Mouse (Mus musculus): ENCODE data around the gene 2310039H08Rik. TPM values are rescaled to one million over a fixed set of nuclear protein-coding genes. Genes with fewer than 3 reads are reported as not detected.
"Not testable (repeated sequence)": the region's sequence is repeated elsewhere in the genome, so short reads cannot be mapped to it uniquely, and the experiment has no call there.

The 2310039H08Rik gene
- polyA plus RNA-seq, 1 experiment from 2014 or later, result 78.8 TPM

GRCm38 (mm10) chr17:46786952-46787351 is 14.5 kb downstream of the 2310039H08Rik start:
- H3K27ac ChIP-seq, result no peak overlapping the region
- no peak for ATAC-seq (ENCODE audit: insufficient number of reproducible peaks, low FRiP score, low TSS enrichment, low read depth)
- WGBS, result 91% methylated on average over 5 of the region's 5 CpGs

DNA sequence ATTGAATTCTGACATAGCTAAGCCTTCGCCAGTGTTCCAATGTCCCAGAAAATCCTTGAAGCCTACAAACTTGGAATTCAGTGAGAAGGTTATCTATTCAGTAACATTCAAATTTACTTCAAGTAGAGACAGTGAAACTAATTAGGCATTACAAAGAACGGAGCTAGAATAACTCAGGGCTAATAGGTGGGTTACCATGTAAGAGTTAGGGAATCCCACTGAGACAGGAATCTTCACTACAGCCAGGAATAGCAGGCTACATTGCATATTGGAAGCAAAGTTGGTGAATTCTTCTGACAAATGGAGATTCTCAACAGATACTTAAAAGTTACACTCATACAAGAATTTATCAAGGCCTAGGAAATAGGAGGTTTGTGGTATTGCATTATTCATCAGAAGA is 15.5 kb downstream of the 2310039H08Rik start:
- not testable (repeated sequence) for H3K9ac ChIP-seq; H3K4me2 ChIP-seq; H3K27me3 ChIP-seq; H3K9me3 ChIP-seq; H3K4me3 ChIP-seq; H3K4me1 ChIP-seq; H3K27ac ChIP-seq; H3K36me3 ChIP-seq; ATAC-seq (ENCODE audit: insufficient number of reproducible peaks, low FRiP score, low TSS enrichment, low read depth)
- 59% methylated on average over 2 of the region's 2 CpGs for WGBS

More at GRCm38 (mm10) chr17:46786952-46787351, 14.5 kb downstream of the 2310039H08Rik start:
- Histone ChIP-seq H3K9me3 (no peaks in the 10 kb centered on the region), H3K9ac (no peak overlapping the region), H3K27me3 (no peaks in the 10 kb centered on the region), H3K4me1 (no peaks in the 10 kb centered on the region), H3K36me3 (no peaks in the 10 kb centered on the region), H3K4me3 (no peak overlapping the region), H3K4me2 (no peak overlapping the region)

DNA sequence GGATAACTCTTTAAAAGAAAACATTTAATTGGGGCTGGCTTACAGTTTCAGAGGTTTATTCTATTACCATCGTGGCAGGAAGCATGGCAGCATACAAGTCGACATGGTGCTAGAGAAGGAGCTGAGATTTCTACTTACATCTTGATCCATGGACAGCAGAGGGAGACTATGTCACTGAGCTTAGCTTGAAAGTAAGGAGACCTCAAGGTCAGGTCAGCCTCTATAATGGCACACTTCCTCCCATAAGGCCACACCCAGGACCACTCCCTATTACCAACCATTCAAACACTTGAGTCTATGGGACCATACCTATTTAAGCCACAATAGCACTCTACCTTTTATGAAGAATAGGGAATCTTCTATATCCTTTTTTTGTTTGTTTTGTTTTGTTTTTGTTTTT is 20.5 kb downstream of the 2310039H08Rik start:
- no peak overlapping the region for H3K4me3 ChIP-seq
- 0 out of 2 replicates have a peak, but pooled peaks cover 3% of the 10 kb centered on the region for H3K36me3 ChIP-seq
- H3K4me2 ChIP-seq, result no peak overlapping the region
- H3K4me1 ChIP-seq, result no peaks in the 10 kb centered on the region
- ATAC-seq (ENCODE audit: insufficient number of reproducible peaks, low FRiP score, low TSS enrichment, low read depth), result no peak
- 80% methylated on average over 2 of the region's 2 CpGs for WGBS
- H3K27ac ChIP-seq, result no peak overlapping the region
- no peaks in the 10 kb centered on the region for H3K9me3 ChIP-seq
- H3K27me3 ChIP-seq, result no peaks in the 10 kb centered on the region
- no peak overlapping the region for H3K9ac ChIP-seq

DNA sequence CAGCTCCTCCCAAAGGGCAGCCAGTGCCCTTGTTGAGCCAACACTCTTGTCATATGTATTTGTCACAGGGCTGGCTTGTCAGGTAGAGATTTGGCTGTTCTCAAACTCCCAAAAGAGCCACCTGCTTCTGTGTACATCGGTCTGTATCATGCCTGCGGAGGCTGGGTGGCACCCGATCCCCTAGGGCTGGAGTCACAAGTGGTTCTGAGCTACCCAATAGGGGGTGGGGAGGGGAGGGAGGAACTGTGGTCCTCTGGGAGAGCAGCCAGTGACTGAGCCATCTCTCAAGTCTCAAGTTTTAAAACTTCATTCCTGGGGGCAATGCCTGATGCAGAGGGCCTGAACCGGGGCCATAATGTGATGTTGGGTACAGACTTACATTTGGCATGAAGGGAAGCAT is 24.3 kb downstream of the 2310039H08Rik start:
- H3K4me1 ChIP-seq, result no peaks in the 10 kb centered on the region
- no peaks in the 10 kb centered on the region for H3K9me3 ChIP-seq
- H3K4me3 ChIP-seq, result no peak overlapping the region
- H3K27ac ChIP-seq, result no peak overlapping the region
- peaks cover 33% of the 10 kb centered on the region for H3K36me3 ChIP-seq
- no peak for ATAC-seq (ENCODE audit: insufficient number of reproducible peaks, low FRiP score, low TSS enrichment, low read depth)
- 81% methylated on average over 4 of the region's 4 CpGs for WGBS
- H3K4me2 ChIP-seq, result no peak overlapping the region
- no peak overlapping the region for H3K9ac ChIP-seq
- no peaks in the 10 kb centered on the region for H3K27me3 ChIP-seq

DNA sequence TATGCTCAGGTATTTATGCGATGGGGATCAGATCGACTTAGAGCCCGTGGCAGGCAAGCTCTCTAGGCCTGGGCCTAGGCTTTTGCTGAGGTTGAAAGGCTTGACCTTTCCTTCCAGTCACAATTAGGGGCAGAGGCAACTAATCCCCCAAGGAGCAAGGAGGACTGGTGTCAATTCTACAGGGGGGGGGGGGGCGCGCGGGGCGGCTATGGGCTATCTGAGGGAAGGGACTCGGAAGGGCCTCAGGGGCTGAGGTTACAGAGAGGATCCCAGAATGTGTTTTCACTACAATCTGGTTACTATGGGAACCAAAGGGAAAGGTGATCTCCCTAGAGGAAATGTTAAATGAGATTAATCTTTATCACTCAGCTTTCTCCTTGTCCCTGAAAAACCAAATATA is 25.0 kb downstream of the 2310039H08Rik start:
- Histone ChIP-seq H3K27ac (no peak overlapping the region), H3K9ac (no peak overlapping the region), H3K9me3 (no peaks in the 10 kb centered on the region), H3K27me3 (no peaks in the 10 kb centered on the region), H3K4me1 (no peaks in the 10 kb centered on the region), H3K4me3 (no peak overlapping the region), H3K4me2 (no peak overlapping the region), H3K36me3 (peaks cover 39% of the 10 kb centered on the region)
- WGBS, result 48% methylated on average over 8 of the region's 8 CpGs
- ATAC-seq (ENCODE audit: insufficient number of reproducible peaks, low FRiP score, low TSS enrichment, low read depth), result no peak

GRCm38 (mm10) chr17:46799680-46800079 is 27.2 kb downstream of the 2310039H08Rik start:
- Histone ChIP-seq H3K9me3 (no peaks in the 10 kb centered on the region), H3K4me3 (no peak overlapping the region), H3K4me2 (no peak overlapping the region), H3K36me3 (peaks cover 44% of the 10 kb centered on the region), H3K4me1 (no peaks in the 10 kb centered on the region), H3K27ac (no peak overlapping the region), H3K9ac (no peak overlapping the region), H3K27me3 (no peaks in the 10 kb centered on the region)
- no peak for ATAC-seq (ENCODE audit: insufficient number of reproducible peaks, low FRiP score, low TSS enrichment, low read depth)
- 84% methylated on average over 10 of the region's 10 CpGs for WGBS

GRCm38 (mm10) chr17:46801761-46802160 is 29.3 kb downstream of the 2310039H08Rik start:
- Histone ChIP-seq H3K4me3 (no peak overlapping the region), H3K9ac (no peak overlapping the region), H3K4me2 (no peak overlapping the region), H3K36me3 (peaks cover 59% of the 10 kb centered on the region), H3K27me3 (no peaks in the 10 kb centered on the region), H3K9me3 (no peaks in the 10 kb centered on the region), H3K27ac (no peak overlapping the region), H3K4me1 (no peaks in the 10 kb centered on the region)
- WGBS, result 89% methylated on average over 6 of the region's 6 CpGs
- no peak for ATAC-seq (ENCODE audit: insufficient number of reproducible peaks, low FRiP score, low TSS enrichment, low read depth)

- Histone ChIP-seq H3K36me3 (peaks cover 68% of the 10 kb centered on the region), H3K4me1 (no peaks in the 10 kb centered on the region), H3K4me3 (no peak overlapping the region), H3K9me3 (no peaks in the 10 kb centered on the region), H3K27ac (no peak overlapping the region), H3K27me3 (no peaks in the 10 kb centered on the region), H3K9ac (no peak overlapping the region), H3K4me2 (no peak overlapping the region)
- no peak for ATAC-seq (ENCODE audit: insufficient number of reproducible peaks, low FRiP score, low TSS enrichment, low read depth)
- 91% methylated on average over 10 of the region's 10 CpGs for WGBS
These were observed 35.9 kb downstream of the 2310039H08Rik start for GRCm38 (mm10) chr17:46808376-46808775.

GRCm38 (mm10) chr17:46809131-46809830 is 36.8 kb downstream of the 2310039H08Rik start:
- Histone ChIP-seq H3K4me1 (no peaks in the 10 kb centered on the region), H3K4me2 (no peak overlapping the region), H3K36me3 (peaks cover 75% of the 10 kb centered on the region), H3K27me3 (no peaks in the 10 kb centered on the region), H3K4me3 (no peak overlapping the region), H3K9ac (no peak overlapping the region), H3K27ac (no peak overlapping the region), H3K9me3 (no peaks in the 10 kb centered on the region)
- 85% methylated on average over 6 of the region's 6 CpGs for WGBS
- no peak for ATAC-seq (ENCODE audit: insufficient number of reproducible peaks, low FRiP score, low TSS enrichment, low read depth)

GRCm38 (mm10) chr17:46810672-46811071 is 38.2 kb downstream of the 2310039H08Rik start:
- H3K27ac ChIP-seq, result no peak overlapping the region
- WGBS, result 92% methylated on average over 3 of the region's 3 CpGs
- peaks cover 70% of the 10 kb centered on the region for H3K36me3 ChIP-seq
- H3K4me3 ChIP-seq, result no peak overlapping the region
- ATAC-seq (ENCODE audit: insufficient number of reproducible peaks, low FRiP score, low TSS enrichment, low read depth), result no peak
- no peaks in the 10 kb centered on the region for H3K4me1 ChIP-seq
- H3K9me3 ChIP-seq, result no peaks in the 10 kb centered on the region
- no peak overlapping the region for H3K9ac ChIP-seq
- H3K27me3 ChIP-seq, result no peaks in the 10 kb centered on the region
- no peak overlapping the region for H3K4me2 ChIP-seq

- Histone ChIP-seq H3K36me3 (peaks cover 59% of the 10 kb centered on the region), H3K4me2 (no peak overlapping the region), H3K4me3 (no peak overlapping the region), H3K27ac (no peak overlapping the region), H3K4me1 (no peaks in the 10 kb centered on the region), H3K9ac (no peak overlapping the region), H3K27me3 (no peaks in the 10 kb centered on the region), H3K9me3 (no peaks in the 10 kb centered on the region)
- WGBS, result 79% methylated on average over 1 of the region's 1 CpGs
- ATAC-seq (ENCODE audit: insufficient number of reproducible peaks, low FRiP score, low TSS enrichment, low read depth), result no peak
These were observed 40.0 kb downstream of the 2310039H08Rik start for GRCm38 (mm10) chr17:46812442-46812841.

DNA sequence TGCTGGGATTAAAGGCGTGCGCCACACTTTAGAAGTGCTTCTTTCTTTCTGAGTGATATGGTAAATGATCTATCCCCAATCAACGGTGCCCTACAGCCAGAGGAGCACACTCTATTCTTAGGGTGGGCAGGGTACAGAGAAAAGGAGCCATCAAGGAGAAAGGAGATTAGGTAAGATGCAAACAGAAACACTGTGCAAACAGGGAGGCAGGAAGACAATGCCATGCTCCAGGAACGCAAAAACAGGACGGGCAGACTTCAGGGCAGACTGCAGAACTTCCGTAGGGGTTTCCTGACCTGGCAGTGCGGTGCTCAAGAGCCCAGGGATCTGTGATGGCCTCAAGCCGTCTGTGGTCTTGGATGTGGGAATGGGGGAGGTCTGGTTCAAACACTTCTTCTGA is 41.2 kb downstream of the 2310039H08Rik start:
- H3K36me3 ChIP-seq, result peaks cover 58% of the 10 kb centered on the region

DNA sequence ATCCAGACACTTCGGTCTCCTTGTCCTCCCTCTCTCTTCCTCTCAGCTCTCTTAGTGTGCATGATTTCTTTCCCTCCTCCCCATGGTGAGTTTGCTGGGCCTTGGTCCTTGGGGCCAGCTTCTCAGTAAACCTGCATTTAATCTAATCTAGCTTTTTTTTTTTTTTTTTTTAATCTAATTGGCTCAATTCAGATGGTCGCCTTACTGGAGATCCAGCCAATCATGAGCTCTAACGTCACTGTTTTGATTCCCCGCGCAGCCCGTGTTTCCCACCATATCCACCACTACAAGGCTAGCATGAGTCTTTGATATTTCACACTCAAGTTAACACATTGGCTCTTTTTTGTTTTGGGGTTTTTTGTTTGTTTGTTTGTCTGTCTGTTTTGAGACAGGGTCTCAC is 42.1 kb downstream of the 2310039H08Rik start:
- Histone ChIP-seq H3K9me3 (no peaks in the 10 kb centered on the region), H3K9ac (no peak overlapping the region), H3K4me1 (no peaks in the 10 kb centered on the region), H3K4me2 (no peak overlapping the region), H3K27me3 (no peaks in the 10 kb centered on the region), H3K27ac (no peak overlapping the region), H3K36me3 (peaks cover 56% of the 10 kb centered on the region), H3K4me3 (no peak overlapping the region)
- 92% methylated on average over 6 of the region's 6 CpGs for WGBS
- ATAC-seq (ENCODE audit: insufficient number of reproducible peaks, low FRiP score, low TSS enrichment, low read depth), result no peak

More for the DNA sequence above, 41.2 kb downstream of the 2310039H08Rik start:
- ATAC-seq (ENCODE audit: insufficient number of reproducible peaks, low FRiP score, low TSS enrichment, low read depth), result no peak
- H3K9me3 ChIP-seq, result no peaks in the 10 kb centered on the region
- WGBS, result 81% methylated on average over 8 of the region's 8 CpGs
- H3K9ac ChIP-seq, result no peak overlapping the region
- no peaks in the 10 kb centered on the region for H3K4me1 ChIP-seq
- no peak overlapping the region for H3K27ac ChIP-seq
- H3K27me3 ChIP-seq, result no peaks in the 10 kb centered on the region
- no peak overlapping the region for H3K4me2 ChIP-seq
- no peak overlapping the region for H3K4me3 ChIP-seq
